Comparison of ENCODE assay signal across 17 mouse cellular contexts in the genomic region with DNA sequence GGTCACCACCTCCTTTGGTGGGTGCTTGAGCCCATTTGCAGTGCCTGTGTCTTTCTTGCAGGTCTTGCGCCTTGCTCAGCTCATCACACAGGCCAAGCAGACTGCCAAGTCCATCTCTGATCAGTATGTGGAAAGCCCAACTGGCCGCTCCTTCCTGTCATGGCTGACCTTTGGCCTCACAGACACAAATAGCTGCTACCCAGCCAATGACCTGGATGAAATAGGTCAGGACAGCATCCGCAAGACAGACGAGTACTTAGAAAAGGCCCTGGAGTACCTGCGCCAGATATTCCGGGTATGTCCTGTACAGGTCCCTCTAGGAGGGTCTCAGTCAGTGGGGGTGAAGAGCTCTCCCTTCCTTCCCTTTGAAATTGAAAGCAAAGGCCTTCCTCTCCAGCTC. TPM values are rescaled to one million over a fixed set of nuclear protein-coding genes. Genes with fewer than 3 reads are reported as not detected.
A peak's percentile ranks its signal among the peaks of the same experiment; 100 is the strongest.
DNase-seq lines count a peak whose midpoint lies in the region; ATAC-seq and TF ChIP-seq lines count a peak whose summit lies in the region.
"Had no signal": no experiment of that assay in that cellular context is flagged by ENCODE, and none has a peak within 500 bp of the region (broad histone marks: within the 10 kb centered on the region; RNA-seq: fewer than 3 reads in every experiment).

No protein-coding gene starts in this region.

- H3K9me3 ChIP-seq in kidney, embryonic 15.5 days (replicated peaks): no peaks in the 10 kb centered on the region
- H3K9me3 ChIP-seq: embryonic facial prominence, embryonic 13.5 days; midbrain, embryonic 13.5 days had no signal

- H3K9ac ChIP-seq in kidney, embryonic 15.5 days: no peak overlapping the region
- H3K9ac ChIP-seq: embryonic facial prominence, embryonic 13.5 days; forebrain, postnatal 0 days; hindbrain, embryonic 14.5 days; midbrain, embryonic 13.5 days had no signal

- TF ChIP-seq CTCF in kidney, adult 2 months (conservative IDR thresholded peaks at IDR 0.05; ENCODE audit: insufficient read depth, insufficient read length, low read depth, low read length): no peak

- H3K4me2 ChIP-seq in kidney, embryonic 15.5 days: no peak overlapping the region
- H3K4me2 ChIP-seq: embryonic facial prominence, embryonic 13.5 days; hindbrain, embryonic 14.5 days; midbrain, embryonic 13.5 days had no signal

- peak; percentile 66 for DNase-seq in cerebellum, adult 11-12 months
- DNase-seq in kidney, adult 2 months: peak; percentile 67
- DNase-seq in cerebellum, adult 9-11 months: peak; percentile 70
- DNase-seq in kidney, postnatal 25 days: peak; percentile 44 to 70
- no peak for DNase-seq in adipocyte (ENCODE audit: low spot score)
- DNase-seq: forebrain, postnatal 0 days; heart, postnatal 36 days; right cerebral cortex, postnatal 14 days; spleen, adult 18-20 months; thymus, postnatal 36 days had no signal

- no peak for ATAC-seq in cerebellum, adult (ENCODE audit: insufficient number of reproducible peaks, low FRiP score, low TSS enrichment)
- ATAC-seq in kidney, embryonic 15.5 days (replicated peaks; ENCODE audit: low FRiP score): no peak
- ATAC-seq: forebrain, postnatal 0 days; lung, postnatal 0 days; midbrain, embryonic 13.5 days had no signal

- H3K4me3 ChIP-seq in kidney, adult 2 months (ENCODE audit: insufficient read depth, low read depth, low read length): no peak overlapping the region
- no peak overlapping the region for H3K4me3 ChIP-seq in kidney, embryonic 15.5 days (replicated peaks)
- H3K4me3 ChIP-seq: embryonic facial prominence, embryonic 13.5 days; midbrain, embryonic 13.5 days had no signal

- H3K36me3 ChIP-seq in kidney, adult 2 months (ENCODE audit: control insufficient read depth, insufficient read depth, low read length): no peaks in the 10 kb centered on the region; the same call in 1 of the 2 replicates
- peaks cover 72% of the 10 kb centered on the region for H3K36me3 ChIP-seq in kidney, embryonic 15.5 days

- WGBS in kidney, adult 2 months: 59% methylated on average over 6 of the region's 6 CpGs
- WGBS in kidney, embryonic 15.5 days: 84% methylated on average over 6 of the region's 6 CpGs

- no peaks in the 10 kb centered on the region for H3K4me1 ChIP-seq in kidney, adult 2 months (ENCODE audit: control insufficient read depth, insufficient read depth, low read length)
- H3K4me1 ChIP-seq in kidney, embryonic 15.5 days: peaks cover 4% of the 10 kb centered on the region

- no peak overlapping the region for H3K27ac ChIP-seq in kidney, adult 2 months (ENCODE audit: insufficient read depth, low read depth, low read length)
- H3K27ac ChIP-seq in kidney, embryonic 15.5 days: no peak overlapping the region
- H3K27ac ChIP-seq: embryonic facial prominence, embryonic 13.5 days; hindbrain, embryonic 14.5 days; midbrain, embryonic 13.5 days had no signal

- no peaks in the 10 kb centered on the region for H3K27me3 ChIP-seq in kidney, adult 2 months (replicated peaks; ENCODE audit: control insufficient read depth, insufficient read depth, low read length)
- H3K27me3 ChIP-seq in kidney, embryonic 15.5 days: no peaks in the 10 kb centered on the region
- H3K27me3 ChIP-seq: CH12.LX; embryonic facial prominence, embryonic 13.5 days; midbrain, embryonic 13.5 days had no signal

- TF ChIP-seq POLR2A in kidney, adult 2 months (IDR thresholded peaks at IDR 0.05; ENCODE audit: low read depth, low read length): no peak

RNA-seq across cellular contexts. Expression of a gene that starts 5.0 kb away (rescaled TPM):
- polyA plus RNA-seq in kidney, adult 2 months (2012; rRNA removed): 0.42 and 1.0 TPM in 2 replicates
- polyA plus RNA-seq in kidney, embryonic 15.5 days (2015; fragmentation: Nextera tagmentation; extraction: Ambion mirVana): 6.8 and 7.8 TPM in 2 replicates

RNA-seq across cellular contexts. Expression of a gene that starts 22.1 kb away (rescaled TPM):
- polyA plus RNA-seq in kidney, adult 2 months (2012; rRNA removed): 53.0 and 53.8 TPM in 2 replicates
- polyA plus RNA-seq in kidney, embryonic 15.5 days (2015; fragmentation: Nextera tagmentation; extraction: Ambion mirVana): 38.8 and 42.6 TPM in 2 replicates

RNA-seq across cellular contexts. Expression of a gene that starts 58.3 kb away (rescaled TPM):
- 8.1 and 9.1 TPM in 2 replicates for polyA plus RNA-seq in kidney, adult 2 months (2012; rRNA removed)
- polyA plus RNA-seq in kidney, embryonic 15.5 days (2015; fragmentation: Nextera tagmentation; extraction: Ambion mirVana): 8.6 and 10.3 TPM in 2 replicates
